Mouse (Mus musculus) midbrain, embryonic 12.5 days (tissue): ENCODE data around the gene Gm48551. TPM values are rescaled to one million over a fixed set of nuclear protein-coding genes. Genes with fewer than 3 reads are reported as not detected.

Experiments used
- ATAC-seq: fragments of 200-750 bp; cut with Nextera tagmentation; 2 replicates; pipeline ENCODE4 v1.8.0; 2017; ENCODE audit warnings: low read depth, moderate TSS enrichment, moderate library complexity; ENCODE audit not compliant: low FRiP score
- H3K27ac ChIP-seq: fragments of 300-500 bp; sonication (generic); replicated peaks from 2 replicates; pipeline ENCODE4 v1.5.1; 2016; ENCODE audit warnings: mild to moderate bottlenecking
- H3K27me3 ChIP-seq: fragments of 300-500 bp; sonication (generic); 2 replicates; pipeline ENCODE4 v1.6.1; 2016; ENCODE audit warnings: mild to moderate bottlenecking
- H3K36me3 ChIP-seq: fragments of 300-500 bp; sonication (generic); 2 replicates; pipeline ENCODE4 v1.6.1; 2016
- H3K4me1 ChIP-seq: fragments of 300-500 bp; sonication (generic); 2 replicates; pipeline ENCODE4 v1.6.1; 2016
- H3K4me2 ChIP-seq: fragments of 300-500 bp; sonication (generic); replicated peaks from 2 replicates; pipeline ENCODE4 v1.6.1; 2016; ENCODE audit warnings: mild to moderate bottlenecking, moderate library complexity
- H3K4me3 ChIP-seq: fragments of 300-500 bp; sonication (generic); 2 replicates; pipeline ENCODE4 v1.5.1; 2016; ENCODE audit warnings: mild to moderate bottlenecking
- H3K9ac ChIP-seq: fragments of 300-500 bp; sonication (generic); replicated peaks from 2 replicates; pipeline ENCODE4 v1.6.1; 2016; ENCODE audit warnings: mild to moderate bottlenecking, moderate library complexity
- H3K9me3 ChIP-seq: fragments of 300-500 bp; sonication (generic); 2 replicates; pipeline ENCODE4 v1.6.1; 2016; ENCODE audit warnings: mild to moderate bottlenecking
- WGBS: fragments of 180-500 bp; shearing (Covaris S2); methylation state at CpG from one replicate; pipeline ENCODE4 v1.1.7; 2016; 5-methylcytosine and 5-hydroxymethylcytosine counted together
- polyA plus RNA-seq: library from polyadenylated mRNA; unstranded; fragments of >200 nt; fragmentation: Nextera tagmentation; extraction: Ambion mirVana; gene quantifications from 2 replicates; pipeline ENCODE4 v1.2.1, GENCODE M21; 2016

Gm48551 gene
- polyA plus RNA-seq, 1 experiment from 2014 or later: 4.2 TPM

DNA sequence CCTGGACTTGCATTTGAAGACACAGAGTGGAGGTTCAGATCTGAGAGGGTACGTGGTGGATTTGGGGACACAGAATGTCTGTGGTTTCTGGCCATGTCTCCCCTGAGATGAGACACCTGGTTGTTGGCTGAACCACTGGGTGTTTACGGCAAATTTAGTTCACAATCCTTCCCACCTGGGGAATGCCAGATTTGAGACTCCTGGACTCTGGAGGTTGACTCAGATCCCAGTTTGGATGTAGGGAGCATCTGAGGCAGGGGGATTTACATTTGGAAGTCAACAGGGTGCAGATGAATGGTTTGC, 7.0 kb upstream of the Gm48551 start:
- peak overlapping the region; percentile 85 for H3K4me3 ChIP-seq
- H3K36me3 ChIP-seq: peaks cover 34% of the 10 kb centered on the region
- peak overlapping the region; percentile 84 for H3K4me2 ChIP-seq
- no peak for ATAC-seq
- 0 out of 2 replicates have a peak overlapping the region, but pooled peaks have one; percentile 73 for H3K27ac ChIP-seq
- H3K4me1 ChIP-seq: peaks cover 33% of the 10 kb centered on the region
- H3K27me3 ChIP-seq: no peaks in the 10 kb centered on the region
- peak overlapping the region; percentile 97 for H3K9ac ChIP-seq
- WGBS: 63% methylated on average over 2 of the region's 2 CpGs
- no peaks in the 10 kb centered on the region for H3K9me3 ChIP-seq

DNA sequence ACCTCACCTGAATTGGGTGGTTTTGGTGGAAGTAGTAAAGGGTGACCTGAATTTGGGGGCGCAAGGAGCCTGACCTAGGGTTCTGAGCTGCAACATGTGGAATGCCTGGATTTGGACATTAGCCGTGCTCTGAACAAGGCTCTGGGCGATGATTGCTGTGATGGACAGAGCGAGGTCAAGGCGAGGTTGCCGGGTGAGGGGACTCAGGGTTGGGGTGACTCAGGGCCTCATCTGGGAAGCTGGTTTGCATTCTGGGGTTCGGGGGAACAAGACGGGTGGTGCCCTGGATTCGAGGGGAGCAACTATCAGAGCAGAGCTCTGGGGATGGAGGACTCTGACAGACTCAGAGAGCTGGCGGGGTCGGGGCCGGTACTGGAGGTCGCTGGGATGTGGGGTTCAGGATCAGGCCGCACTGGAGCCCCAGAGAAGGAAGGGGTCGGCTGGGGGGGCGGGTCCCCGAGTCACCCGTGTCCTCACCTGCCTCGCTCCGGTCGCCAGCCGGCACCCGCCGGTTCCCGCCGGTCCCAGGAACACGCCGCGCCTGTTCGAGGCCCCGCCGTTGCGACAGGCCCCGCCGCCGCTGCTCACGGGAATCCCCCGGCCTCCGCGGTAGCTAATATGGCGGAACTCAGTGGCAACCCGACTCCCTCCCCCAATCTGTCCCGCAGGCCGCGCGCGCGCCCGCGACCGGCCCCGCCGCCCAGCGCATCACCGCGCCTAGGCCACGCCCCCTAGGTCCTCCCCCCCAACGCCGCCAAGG, 6.3 kb upstream of the Gm48551 start, which contains the start of gene Fzr1:
Gene Fzr1, minus strand, starts transcription at position 724 of the 760 bp plus-strand sequence.
- peak within 1 kb of the TSS; percentile 84 for H3K4me2 ChIP-seq
- peak; percentile 72 for ATAC-seq
- no peaks in the 10 kb centered on the region for H3K27me3 ChIP-seq
- H3K27ac ChIP-seq: peak within 1 kb of the TSS; percentile 81
- peak within 1 kb of the TSS; percentile 97 for H3K9ac ChIP-seq
- no peaks in the 10 kb centered on the region for H3K9me3 ChIP-seq
- H3K4me3 ChIP-seq: peak within 1 kb of the TSS; percentile 85
- H3K4me1 ChIP-seq: peaks cover 33% of the 10 kb centered on the region
- WGBS: under 1% methylated on average over 31 of the region's 59 CpGs
- peaks cover 28% of the 10 kb centered on the region for H3K36me3 ChIP-seq

- H3K4me3 ChIP-seq: peak overlapping the region; percentile 85
- peak; percentile 96 for ATAC-seq
- peak overlapping the region; percentile 60 for H3K4me2 ChIP-seq
- peak overlapping the region; percentile 97 for H3K9ac ChIP-seq
- peaks cover 21% of the 10 kb centered on the region for H3K36me3 ChIP-seq
- no peaks in the 10 kb centered on the region for H3K27me3 ChIP-seq
- H3K9me3 ChIP-seq: no peaks in the 10 kb centered on the region
- peak overlapping the region; percentile 81 for H3K27ac ChIP-seq
- WGBS: under 1% methylated on average over 46 of the region's 46 CpGs
- H3K4me1 ChIP-seq: peaks cover 33% of the 10 kb centered on the region
These were observed 5.6 kb upstream of the Gm48551 start for GRCm38 (mm10) chr10:81378553-81379182.

DNA sequence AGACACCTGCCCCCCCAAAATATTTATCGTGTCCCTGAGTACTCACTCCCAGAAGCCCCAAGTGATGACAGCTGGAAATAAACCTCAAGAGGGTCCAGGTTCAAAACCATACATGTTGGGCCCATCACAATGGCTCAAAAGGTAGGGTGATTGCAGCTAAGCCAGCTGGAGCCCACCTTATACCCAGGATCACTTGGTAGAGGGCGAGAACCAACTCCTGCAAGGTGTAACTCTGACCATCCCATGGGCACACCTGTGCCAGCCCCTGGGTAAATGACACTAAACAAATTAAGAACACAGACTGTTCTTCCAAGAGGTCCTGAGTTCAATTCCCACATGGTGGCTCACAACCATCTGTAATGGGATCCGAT, 5.1 kb upstream of the Gm48551 start:
- Histone ChIP-seq H3K4me1 (peaks cover 33% of the 10 kb centered on the region), H3K9me3 (no peaks in the 10 kb centered on the region), H3K9ac (peak overlapping the region; percentile 41), H3K4me2 (peak overlapping the region; percentile 60), H3K27ac (peak overlapping the region; percentile 81), H3K27me3 (no peaks in the 10 kb centered on the region), H3K4me3 (peak overlapping the region; percentile 85), H3K36me3 (peaks cover 16% of the 10 kb centered on the region)
- 0 out of 2 replicates have a peak, but pooled peaks have one; percentile 0 for ATAC-seq
- 54% methylated on average over 3 of the region's 3 CpGs for WGBS

DNA sequence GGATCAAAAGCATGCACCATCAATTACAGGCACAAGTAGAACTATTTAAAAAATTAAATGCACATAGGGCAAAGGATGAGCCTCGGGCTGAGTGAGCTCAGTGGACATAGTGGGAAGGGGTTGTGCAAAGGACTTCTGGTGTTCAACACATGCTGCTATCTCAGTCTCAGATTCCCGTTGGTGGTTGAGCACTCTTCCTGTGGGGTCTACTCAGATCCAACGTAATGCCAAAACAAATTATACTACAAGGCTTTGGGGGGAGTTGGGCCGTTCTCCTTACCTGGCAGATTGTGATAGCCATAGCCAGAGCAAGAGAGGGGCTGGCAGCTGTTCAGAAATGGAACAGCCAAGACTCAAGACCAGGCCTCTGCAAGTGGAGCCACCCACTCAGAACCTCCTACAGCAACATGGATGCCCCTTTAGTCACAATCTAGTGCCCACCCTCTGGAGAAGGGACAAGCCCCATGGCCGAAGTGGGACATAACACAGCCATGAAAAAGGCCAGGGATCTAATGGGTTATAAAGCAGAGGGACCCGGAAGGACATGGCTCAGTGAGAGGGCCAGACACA, 4.4 kb upstream of the Gm48551 start:
- H3K27me3 ChIP-seq: no peaks in the 10 kb centered on the region
- H3K9me3 ChIP-seq: no peaks in the 10 kb centered on the region
- no peak for ATAC-seq
- peaks cover 12% of the 10 kb centered on the region; the same call in 1 of the 2 replicates for H3K36me3 ChIP-seq
- no peak overlapping the region for H3K9ac ChIP-seq
- H3K27ac ChIP-seq: no peak overlapping the region
- no peak overlapping the region for H3K4me2 ChIP-seq
- H3K4me3 ChIP-seq: no peak overlapping the region
- 94% methylated on average over 6 of the region's 6 CpGs for WGBS
- H3K4me1 ChIP-seq: peaks cover 35% of the 10 kb centered on the region

DNA sequence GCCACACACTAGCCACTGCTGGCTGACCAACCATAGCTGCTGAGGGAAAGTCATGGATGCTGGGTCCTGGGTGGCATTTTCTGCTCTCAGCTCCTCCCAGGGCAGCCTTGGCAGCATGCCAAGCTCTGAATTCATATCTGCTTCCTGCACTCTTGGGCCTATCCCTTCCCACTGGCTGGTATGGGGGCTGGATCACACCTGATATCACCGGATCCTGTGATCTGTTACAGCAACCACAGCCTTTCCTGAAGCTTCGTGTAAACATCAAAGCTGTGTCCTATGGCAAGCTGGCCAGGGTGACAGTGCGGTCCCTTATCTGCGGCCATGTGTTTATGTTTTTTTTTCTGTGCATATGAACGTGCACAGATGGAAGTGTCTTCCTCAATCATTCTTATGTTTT, 2.2 kb upstream of the Gm48551 start:
- H3K36me3 ChIP-seq: peaks cover 13% of the 10 kb centered on the region
- H3K4me3 ChIP-seq: no peak overlapping the region
- no peaks in the 10 kb centered on the region for H3K27me3 ChIP-seq
- H3K4me2 ChIP-seq: no peak overlapping the region
- WGBS: 88% methylated on average over 5 of the region's 5 CpGs
- no peak for ATAC-seq
- H3K27ac ChIP-seq: no peak overlapping the region
- H3K9me3 ChIP-seq: no peaks in the 10 kb centered on the region
- H3K4me1 ChIP-seq: peaks cover 30% of the 10 kb centered on the region
- no peak overlapping the region for H3K9ac ChIP-seq

DNA sequence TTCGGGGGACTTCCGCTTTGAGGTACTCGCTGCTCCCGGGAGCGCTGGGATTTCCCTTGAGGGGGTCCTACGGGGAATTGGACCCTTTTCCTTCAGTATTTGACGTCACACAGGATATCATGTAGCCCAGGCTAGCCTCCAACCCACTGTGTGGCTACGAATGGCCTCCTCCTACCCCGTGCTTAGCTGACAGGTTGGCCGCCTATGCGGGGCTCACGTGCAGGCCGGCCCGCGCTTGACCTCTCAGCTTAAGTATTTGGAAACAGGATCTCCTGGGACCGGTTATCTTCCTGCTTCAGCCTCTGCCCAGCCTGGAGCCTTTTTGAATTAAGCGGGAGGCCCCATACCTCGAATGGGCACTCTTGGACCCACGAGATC, 328 bp downstream of the Gm48551 start:
- ATAC-seq: peak; percentile 20; the same call in 1 of the 2 replicates
- Histone ChIP-seq H3K9me3 (no peaks in the 10 kb centered on the region), H3K4me2 (peak overlapping the region; percentile 87), H3K27ac (peak overlapping the region; percentile 78), H3K4me1 (peaks cover 18% of the 10 kb centered on the region), H3K4me3 (peak overlapping the region; percentile 65), H3K9ac (peak overlapping the region; percentile 83), H3K36me3 (peaks cover 34% of the 10 kb centered on the region), H3K27me3 (no peaks in the 10 kb centered on the region)
- WGBS: under 1% methylated on average over 19 of the region's 19 CpGs

- Histone ChIP-seq H3K4me3 (peak overlapping the region; percentile 65), H3K9me3 (no peaks in the 10 kb centered on the region), H3K27ac (no peak overlapping the region), H3K27me3 (no peaks in the 10 kb centered on the region), H3K4me2 (peak overlapping the region; percentile 87), H3K9ac (peak overlapping the region; percentile 83; the same call in 1 of the 2 replicates), H3K4me1 (peaks cover 24% of the 10 kb centered on the region), H3K36me3 (peaks cover 34% of the 10 kb centered on the region)
- 81% methylated on average over 22 of the region's 22 CpGs for WGBS
- no peak for ATAC-seq
These were observed 1.5 kb downstream of the Gm48551 start for GRCm38 (mm10) chr10:81385603-81386306.

GRCm38 (mm10) chr10:81387716-81388115, 3.5 kb downstream of the Gm48551 start:
- Histone ChIP-seq H3K9me3 (no peaks in the 10 kb centered on the region), H3K4me2 (no peak overlapping the region), H3K36me3 (peaks cover 34% of the 10 kb centered on the region), H3K9ac (no peak overlapping the region), H3K4me1 (peaks cover 21% of the 10 kb centered on the region), H3K27me3 (no peaks in the 10 kb centered on the region; the same call in 1 of the 2 replicates), H3K27ac (no peak overlapping the region), H3K4me3 (no peak overlapping the region)
- ATAC-seq: no peak
- 93% methylated on average over 20 of the region's 20 CpGs for WGBS

DNA sequence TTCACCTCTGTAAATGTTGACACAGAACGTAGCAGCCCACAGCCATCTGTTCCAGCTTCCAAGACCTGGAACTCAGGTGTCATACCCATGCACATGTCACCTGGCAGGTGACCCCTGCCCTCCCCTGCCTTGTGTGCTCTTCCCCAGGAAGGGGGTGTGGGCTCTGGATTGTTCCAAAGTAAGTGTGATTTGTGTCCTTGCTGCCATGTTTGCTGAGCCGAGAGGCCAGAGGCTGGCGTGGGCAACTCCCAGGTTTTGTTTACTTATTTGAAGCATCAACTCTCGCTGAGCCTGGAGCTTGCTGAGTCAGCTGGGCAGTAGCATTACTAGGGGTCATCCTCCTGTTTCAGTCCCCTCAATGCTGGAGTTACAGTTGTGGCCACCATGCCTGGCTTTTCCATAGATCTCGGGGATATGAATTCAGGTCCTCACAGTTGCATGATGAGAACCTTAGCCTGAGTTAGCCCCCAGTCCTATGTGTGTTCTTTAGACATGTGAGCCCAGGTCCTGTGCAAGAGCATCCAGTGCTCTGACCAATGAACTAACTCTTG, 4.3 kb downstream of the Gm48551 start, which contains the start of gene Gm48552:
Gene Gm48552, plus strand, starts transcription at position 501 of the 551 bp plus-strand sequence.
- Histone ChIP-seq H3K27ac (0 out of 2 replicates have a peak within 1 kb of the TSS, but pooled peaks have one; percentile 46), H3K27me3 (no peaks in the 10 kb centered on the region; the same call in 1 of the 2 replicates), H3K9ac (no peak within 1 kb of the TSS), H3K36me3 (peaks cover 34% of the 10 kb centered on the region), H3K4me1 (peaks cover 29% of the 10 kb centered on the region), H3K9me3 (no peaks in the 10 kb centered on the region), H3K4me3 (no peak within 1 kb of the TSS), H3K4me2 (no peak within 1 kb of the TSS)
- 90% methylated on average over 5 of the region's 5 CpGs for WGBS
- ATAC-seq: no peak

GRCm38 (mm10) chr10:81389373-81389772, 5.1 kb downstream of the Gm48551 start:
- Histone ChIP-seq H3K27me3 (peaks cover under 1% of the 10 kb centered on the region; the same call in 1 of the 2 replicates), H3K27ac (0 out of 2 replicates have a peak overlapping the region, but pooled peaks have one; percentile 46), H3K9me3 (no peaks in the 10 kb centered on the region), H3K4me3 (no peak overlapping the region), H3K36me3 (peaks cover 34% of the 10 kb centered on the region), H3K4me1 (peaks cover 34% of the 10 kb centered on the region), H3K9ac (no peak overlapping the region), H3K4me2 (no peak overlapping the region)
- WGBS: 59% methylated on average over 3 of the region's 3 CpGs
- no peak for ATAC-seq
